Comparison of ENCODE assay signal across 27 mouse cellular contexts in genomic region chr2:172405011-172405410, GRCm38 (mm10). TPM values are rescaled to one million over a fixed set of nuclear protein-coding genes. Genes with fewer than 3 reads are reported as not detected.
DNase-seq lines count a peak whose midpoint lies in the region; ATAC-seq and TF ChIP-seq lines count a peak whose summit lies in the region.
"Had no signal": no experiment of that assay in that cellular context is flagged by ENCODE, and none has a peak within 500 bp of the region (broad histone marks: within the 10 kb centered on the region; RNA-seq: fewer than 3 reads in every experiment).

No protein-coding gene starts in this region.

- dilution Hi-C loops in CH12.LX (cut with MboI; ENCODE audit: extremely low pct_ligation_motif_present, extremely low pct_unique_long_range_greater_than_20kb, low sequenced_read_pairs) = no loop called here

- no peak for TF ChIP-seq CTCF in CH12.LX (conservative IDR thresholded peaks at IDR 0.05 in 1 of 2, IDR thresholded peaks at IDR 0.05 in 1 of 2; ENCODE audit: low read depth in 2 of 2, low read length in 2 of 2)
- no peak for TF ChIP-seq CTCF in intestine, postnatal 0 days (IDR thresholded peaks at IDR 0.05; ENCODE audit: low read depth)

- H3K27ac ChIP-seq in CH12.LX (ENCODE audit: insufficient read depth, low read depth) = no peak overlapping the region
- H3K27ac ChIP-seq in hindbrain, embryonic 10.5 days = no peak overlapping the region
- no peak overlapping the region for H3K27ac ChIP-seq in intestine, postnatal 0 days (ENCODE audit: low read depth, low read length)
- H3K27ac ChIP-seq: embryonic facial prominence, embryonic 12.5 days; embryonic facial prominence, embryonic 15.5 days; forebrain, embryonic 15.5 days; heart, adult 2 months; heart, embryonic 10.5 days; heart, embryonic 13.5 days; hindbrain, embryonic 12.5 days; hindbrain, embryonic 15.5 days had no signal

- no peak overlapping the region for H3K4me3 ChIP-seq in CH12.LX (replicated peaks in 1 of 3; ENCODE audit: low read depth in 2 of 3, low read length in 2 of 3, poor library complexity in 1 of 3)
- no peak overlapping the region for H3K4me3 ChIP-seq in hindbrain, embryonic 10.5 days
- no peak overlapping the region for H3K4me3 ChIP-seq in intestine, postnatal 0 days (ENCODE audit: low read depth, low read length)
- H3K4me3 ChIP-seq: embryonic facial prominence, embryonic 12.5 days; embryonic facial prominence, embryonic 15.5 days; forebrain, embryonic 15.5 days; heart, adult 2 months; heart, embryonic 10.5 days; heart, embryonic 13.5 days; hindbrain, embryonic 12.5 days; hindbrain, embryonic 15.5 days had no signal

- H3K4me1 ChIP-seq in CH12.LX (ENCODE audit: control insufficient read depth in 1 of 2, insufficient read depth in 2 of 2) = peaks cover 34 to 68% of the 10 kb centered on the region in 2 experiments
- H3K4me1 ChIP-seq in hindbrain, embryonic 10.5 days (replicated peaks) = peaks cover 8% of the 10 kb centered on the region
- no peaks in the 10 kb centered on the region for H3K4me1 ChIP-seq in intestine, postnatal 0 days (replicated peaks; ENCODE audit: control insufficient read depth, insufficient read depth, low read length)
- H3K4me1 ChIP-seq: embryonic facial prominence, embryonic 12.5 days; embryonic facial prominence, embryonic 15.5 days; forebrain, embryonic 15.5 days; hindbrain, embryonic 15.5 days had no signal

- H3K27me3 ChIP-seq in CH12.LX (replicated peaks) = no peaks in the 10 kb centered on the region
- H3K27me3 ChIP-seq in hindbrain, embryonic 10.5 days (ENCODE audit: insufficient read depth, poor library complexity, severe bottlenecking) = no peaks in the 10 kb centered on the region
- H3K27me3 ChIP-seq in intestine, postnatal 0 days (replicated peaks; ENCODE audit: control insufficient read depth, insufficient read depth, low read length) = no peaks in the 10 kb centered on the region
- H3K27me3 ChIP-seq: embryonic facial prominence, embryonic 12.5 days; embryonic facial prominence, embryonic 15.5 days; forebrain, embryonic 15.5 days; hindbrain, embryonic 12.5 days; hindbrain, embryonic 15.5 days had no signal

- H3K36me3 ChIP-seq in CH12.LX (replicated peaks in 1 of 2; ENCODE audit: control insufficient read depth in 1 of 2, insufficient read depth in 1 of 2, low read length in 1 of 2) = peaks cover 0 to 6% of the 10 kb centered on the region in 2 experiments
- no peaks in the 10 kb centered on the region for H3K36me3 ChIP-seq in hindbrain, embryonic 10.5 days
- no peaks in the 10 kb centered on the region for H3K36me3 ChIP-seq in intestine, postnatal 0 days (ENCODE audit: control insufficient read depth, insufficient read depth)
- H3K36me3 ChIP-seq: embryonic facial prominence, embryonic 12.5 days; embryonic facial prominence, embryonic 15.5 days; forebrain, embryonic 15.5 days; heart, embryonic 10.5 days; heart, embryonic 13.5 days; hindbrain, embryonic 12.5 days; hindbrain, embryonic 15.5 days had no signal

- peak; percentile 52 for DNase-seq in CD4-positive, CD25-positive, alpha-beta regulatory T cell, adult 2 months (ENCODE audit: low read depth, low spot score)
- DNase-seq in CH12.LX (ENCODE audit: extremely low read depth) = no peak
- DNase-seq in neural tube, embryonic 10.5 days (ENCODE audit: extremely low spot score, low spot score) = no peak
- DNase-seq in hindbrain, embryonic 10.5 days (ENCODE audit: low spot score) = no peak
- DNase-seq: adrenal gland, postnatal 10 days; adrenal gland, postnatal 36 days; cerebellum, adult 18-20 months; cerebellum, adult 9-10 months; cerebellum, postnatal 14 days; gastrocnemius, postnatal 10 days; gastrocnemius, postnatal 36 days; heart, adult 2 months; heart, postnatal 14 days; heart, postnatal 4 days had no signal

- TF ChIP-seq RAD21 in CH12.LX (IDR thresholded peaks at IDR 0.05; ENCODE audit: low read depth, low read length) = no peak

- WGBS in hindbrain, embryonic 10.5 days = 59% methylated on average over 3 of the region's 3 CpGs
- 57% methylated on average over 3 of the region's 3 CpGs for WGBS in intestine, postnatal 0 days

- no peak overlapping the region for H3K4me2 ChIP-seq in CH12.LX (ENCODE audit: insufficient read depth, low read depth, poor library complexity, severe bottlenecking)
- H3K4me2 ChIP-seq in intestine, postnatal 0 days (replicated peaks; ENCODE audit: low read depth) = no peak overlapping the region
- H3K4me2 ChIP-seq: embryonic facial prominence, embryonic 12.5 days; embryonic facial prominence, embryonic 15.5 days; forebrain, embryonic 15.5 days; heart, embryonic 13.5 days; hindbrain, embryonic 12.5 days; hindbrain, embryonic 15.5 days had no signal

- no peaks in the 10 kb centered on the region; the same call in 1 of the 2 replicates for H3K79me2 ChIP-seq in CH12.LX (replicated peaks; ENCODE audit: control insufficient read depth, extremely low read depth, insufficient read depth, poor library complexity, severe bottlenecking)

- no peak for TF ChIP-seq EP300 in CH12.LX (IDR thresholded peaks at IDR 0.05; ENCODE audit: low read length)

- H3K9ac ChIP-seq in CH12.LX (ENCODE audit: insufficient read depth, low read depth) = no peak overlapping the region
- no peak overlapping the region for H3K9ac ChIP-seq in intestine, postnatal 0 days (ENCODE audit: low read depth, low read length)
- H3K9ac ChIP-seq: embryonic facial prominence, embryonic 12.5 days; embryonic facial prominence, embryonic 15.5 days; forebrain, embryonic 15.5 days; heart, embryonic 13.5 days; hindbrain, embryonic 12.5 days; hindbrain, embryonic 15.5 days had no signal

- H3K9me3 ChIP-seq in CH12.LX (replicated peaks; ENCODE audit: low read length) = no peaks in the 10 kb centered on the region
- no peaks in the 10 kb centered on the region for H3K9me3 ChIP-seq in hindbrain, embryonic 10.5 days
- H3K9me3 ChIP-seq in intestine, postnatal 0 days (ENCODE audit: control insufficient read depth) = no peaks in the 10 kb centered on the region
- H3K9me3 ChIP-seq: embryonic facial prominence, embryonic 12.5 days; embryonic facial prominence, embryonic 15.5 days; forebrain, embryonic 15.5 days; heart, embryonic 10.5 days; heart, embryonic 13.5 days; hindbrain, embryonic 12.5 days; hindbrain, embryonic 15.5 days had no signal

- in situ Hi-C loops in CH12.LX (cut with MboI; ENCODE audit: low pct_ligation_motif_present, low pct_unique_long_range_greater_than_20kb, low sequenced_read_pairs) = no loop called here

- ATAC-seq in inflammation-experienced regulatory T-cells, adult 6 months = peak; percentile 46
- no peak for ATAC-seq in intestine, postnatal 0 days
- ATAC-seq: forebrain, embryonic 15.5 days; intestine, embryonic 16.5 days had no signal

- TF ChIP-seq POLR2A in CH12.LX (IDR thresholded peaks at IDR 0.05; ENCODE audit: low read depth, low read length) = no peak

TF ChIP-seq in CH12.LX, 34 proteins besides CTCF, POLR2A, EP300 and RAD21:
- TF ChIP-seq BHLHE40 (IDR thresholded peaks at IDR 0.05; ENCODE audit: low read depth, low read length) = 0 out of 2 replicates have a peak, but pooled peaks have one; percentile 19
- peak; percentile 33; the same call in 1 of the 2 replicates for TF ChIP-seq ETS1 (conservative IDR thresholded peaks at IDR 0.05; ENCODE audit: low read depth, low read length)
- TF ChIP-seq JUN (IDR thresholded peaks at IDR 0.05; ENCODE audit: insufficient read depth, low read depth, low read length) = no peak

RNA-seq across cellular contexts. Expression of gene Cass4, which starts 11.4 kb away (rescaled TPM):
- 3.8 and 5.3 TPM in 2 replicates for total RNA-seq in CH12.LX (2012; rRNA removed)
- 2.9 and 3.3 TPM in 2 replicates for total RNA-seq in CH12.LX (2014; rRNA removed)
- polyA plus RNA-seq in CH12.LX (2012; ENCODE audit: insufficient read length, low read depth) = 3.7 and 3.8 TPM in 2 replicates
- 10 to 100 TPM in 2 of 3 experiments, 1 to 10 TPM in 1; 9.0 to 14.1 (median 10.6) TPM for polyA plus RNA-seq in inflammation-experienced regulatory T-cells, adult 6 months (2017; shearing (Covaris generic))
- 0.12 and 0.26 TPM in 2 replicates for polyA plus RNA-seq in hindbrain, embryonic 10.5 days (2016; fragmentation: Nextera tagmentation; extraction: Ambion mirVana)
- polyA plus RNA-seq in intestine, postnatal 0 days (2015; fragmentation: Nextera tagmentation; extraction: Ambion mirVana) = 0.29 and 0.33 TPM in 2 replicates

RNA-seq across cellular contexts. Expression of gene Cstf1, which starts 34.5 kb away (rescaled TPM):
- 44.2 and 52.1 TPM in 2 replicates for total RNA-seq in CH12.LX (2012; rRNA removed)
- total RNA-seq in CH12.LX (2014; rRNA removed) = 59.0 and 62.1 TPM in 2 replicates
- polyA plus RNA-seq in CH12.LX (2012; ENCODE audit: insufficient read length, low read depth) = 49.6 and 53.2 TPM in 2 replicates
- polyA plus RNA-seq in inflammation-experienced regulatory T-cells, adult 6 months (2017; shearing (Covaris generic)) = 10 to 100 TPM; 28.1 to 31.5 (median 28.8) TPM
- 49.7 and 54.8 TPM in 2 replicates for polyA plus RNA-seq in hindbrain, embryonic 10.5 days (2016; fragmentation: Nextera tagmentation; extraction: Ambion mirVana)
- polyA plus RNA-seq in intestine, postnatal 0 days (2015; fragmentation: Nextera tagmentation; extraction: Ambion mirVana) = 18.0 and 19.4 TPM in 2 replicates

RNA-seq across cellular contexts. Expression of gene Aurka, which starts 34.7 kb away (rescaled TPM):
- total RNA-seq in CH12.LX (2012; rRNA removed) (88.6 and 103 TPM in 2 replicates), CH12.LX (2014; rRNA removed) (73.6 and 84.4 TPM in 2 replicates)
- polyA plus RNA-seq in CH12.LX (2012; ENCODE audit: insufficient read length, low read depth) = 113 and 128 TPM in 2 replicates
- 10 to 100 TPM in 1 of 3 experiments, 1 to 10 TPM in 2; 6.8 to 41.3 (median 7.5) TPM for polyA plus RNA-seq in inflammation-experienced regulatory T-cells, adult 6 months (2017; shearing (Covaris generic))
- polyA plus RNA-seq in hindbrain, embryonic 10.5 days (2016; fragmentation: Nextera tagmentation; extraction: Ambion mirVana) = 168 and 202 TPM in 2 replicates
- 17.9 and 23.1 TPM in 2 replicates for polyA plus RNA-seq in intestine, postnatal 0 days (2015; fragmentation: Nextera tagmentation; extraction: Ambion mirVana)

RNA-seq across cellular contexts. Expression of gene Rtf2, which starts 35.3 kb away (rescaled TPM):
- total RNA-seq in CH12.LX (2012; rRNA removed) = 61.4 and 66.6 TPM in 2 replicates
- total RNA-seq in CH12.LX (2014; rRNA removed) = 58.5 and 60.3 TPM in 2 replicates
- 72.9 and 90.2 TPM in 2 replicates for polyA plus RNA-seq in CH12.LX (2012; ENCODE audit: insufficient read length, low read depth)
- 100 to 1,000 TPM; 125 to 139 (median 135) TPM for polyA plus RNA-seq in inflammation-experienced regulatory T-cells, adult 6 months (2017; shearing (Covaris generic))
- polyA plus RNA-seq in hindbrain, embryonic 10.5 days (2016; fragmentation: Nextera tagmentation; extraction: Ambion mirVana) = 89.3 and 98.1 TPM in 2 replicates
- polyA plus RNA-seq in intestine, postnatal 0 days (2015; fragmentation: Nextera tagmentation; extraction: Ambion mirVana) = 75.3 and 82.5 TPM in 2 replicates

RNA-seq across cellular contexts. Expression of gene Gcnt7, which starts 53.4 kb away (rescaled TPM):
- total RNA-seq in CH12.LX (2012; rRNA removed) (0.17 and 0.29 TPM in 2 replicates), CH12.LX (2014; rRNA removed) (not detected in 2 replicates)
- polyA plus RNA-seq in CH12.LX (2012; ENCODE audit: insufficient read length, low read depth) = 0.21 TPM in 1 of 2 replicates, not detected in the other
- 1 to 10 TPM; 3.7 to 5.2 (median 3.8) TPM for polyA plus RNA-seq in inflammation-experienced regulatory T-cells, adult 6 months (2017; shearing (Covaris generic))
- polyA plus RNA-seq in hindbrain, embryonic 10.5 days (2016; fragmentation: Nextera tagmentation; extraction: Ambion mirVana) = 1.6 and 1.8 TPM in 2 replicates
- 0.17 and 0.51 TPM in 2 replicates for polyA plus RNA-seq in intestine, postnatal 0 days (2015; fragmentation: Nextera tagmentation; extraction: Ambion mirVana)
- total RNA-seq: adrenal gland, adult 18-20 months; adrenal gland, postnatal 10 days; adrenal gland, postnatal 36 days; gastrocnemius, adult 18-20 months; gastrocnemius, postnatal 10 days; gastrocnemius, postnatal 36 days; granulocyte monocyte progenitor cell, adult 5-6 weeks; heart, adult 2 months; heart, postnatal 14 days; heart, postnatal 4 days had no signal
- polyA plus RNA-seq: heart, adult 2 months had no signal
